Mouse (Mus musculus) limb, embryonic 13.5 days (tissue): Measurements from ENCODE around the gene Jam3. TPM values are rescaled to one million over a fixed set of nuclear protein-coding genes. Genes with fewer than 3 reads are reported as not detected.
"Not testable (repeated sequence)": the region's sequence is repeated elsewhere in the genome, so short reads cannot be mapped to it uniquely, and the experiment has no call there.

ENCODE experiments used
- ATAC-seq: fragments of 200-750 bp; cut with Nextera tagmentation; 2 replicates; pipeline ENCODE4 v1.8.0; 2017; ENCODE audit warnings: low read depth, moderate number of reproducible peaks, moderate TSS enrichment; ENCODE audit not compliant: low FRiP score
- H3K27ac ChIP-seq: fragments of 300-500 bp; sonication (generic); 2 replicates; pipeline ENCODE4 v1.5.1; 2015; ENCODE audit warnings: inconsistent platforms, mild to moderate bottlenecking, moderate library complexity
- H3K27me3 ChIP-seq: fragments of 300-500 bp; sonication (generic); 2 replicates; pipeline ENCODE4 v1.6.1; 2015; ENCODE audit warnings: mild to moderate bottlenecking, inconsistent platforms
- H3K36me3 ChIP-seq: fragments of 300-500 bp; sonication (generic); 2 replicates; pipeline ENCODE4 v1.6.1; 2015; ENCODE audit warnings: inconsistent platforms, mild to moderate bottlenecking, moderate library complexity
- H3K4me1 ChIP-seq: fragments of 300-500 bp; sonication (generic); 2 replicates; pipeline ENCODE4 v1.6.1; 2015; ENCODE audit warnings: inconsistent platforms
- H3K4me2 ChIP-seq: fragments of 300-500 bp; sonication (generic); replicated peaks from 2 replicates; pipeline ENCODE4 v1.6.1; 2015; ENCODE audit warnings: inconsistent platforms, mild to moderate bottlenecking, moderate library complexity
- H3K4me3 ChIP-seq: fragments of 300-500 bp; sonication (generic); 2 replicates; pipeline ENCODE4 v1.5.1; 2015; ENCODE audit warnings: moderate library complexity, mild to moderate bottlenecking, inconsistent platforms
- H3K9ac ChIP-seq: fragments of 300-500 bp; sonication (generic); 2 replicates; pipeline ENCODE4 v1.6.1; 2015; ENCODE audit warnings: mild to moderate bottlenecking, inconsistent platforms
- H3K9me3 ChIP-seq: fragments of 300-500 bp; sonication (generic); 2 replicates; pipeline ENCODE4 v1.6.1; 2016; ENCODE audit warnings: inconsistent platforms
- WGBS: fragments of 180-500 bp; shearing (Covaris S2); methylation state at CpG from one replicate; pipeline ENCODE4 v1.1.7; 2015; 5-methylcytosine and 5-hydroxymethylcytosine counted together
- polyA plus RNA-seq: library from polyadenylated mRNA; unstranded; fragments of >200 nt; fragmentation: Nextera tagmentation; extraction: Ambion mirVana; gene quantifications from 2 replicates; pipeline ENCODE4 v1.2.1, GENCODE M21; 2015

The Jam3 gene
- polyA plus RNA-seq, 1 experiment from 2014 or later = 144 TPM

DNA sequence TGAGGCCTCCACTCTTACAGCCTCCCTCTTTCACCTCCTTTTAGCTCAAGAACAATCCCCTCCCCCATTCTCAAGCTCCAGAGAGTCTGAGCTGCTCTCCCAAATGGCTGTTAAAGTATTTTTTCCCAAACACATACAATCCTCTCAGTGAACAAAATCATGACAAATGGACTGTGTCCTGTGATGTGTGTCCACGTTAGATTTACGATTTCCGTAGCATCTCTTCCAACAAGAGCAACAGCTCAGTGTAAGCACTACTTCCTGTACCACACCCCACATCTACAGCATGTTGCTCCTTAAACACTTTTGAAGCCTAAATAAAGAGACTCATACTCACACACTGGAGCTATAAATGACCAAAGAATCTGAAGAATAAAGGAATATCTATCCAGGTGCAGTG lies 10.4 kb upstream of the Jam3 start:
- no peaks in the 10 kb centered on the region for H3K9me3 ChIP-seq
- H3K4me3 ChIP-seq = no peak overlapping the region
- no peaks in the 10 kb centered on the region for H3K36me3 ChIP-seq
- H3K4me1 ChIP-seq = no peaks in the 10 kb centered on the region
- no peak overlapping the region for H3K4me2 ChIP-seq
- H3K9ac ChIP-seq = no peak overlapping the region
- 84% methylated on average over 3 of the region's 3 CpGs for WGBS
- H3K27ac ChIP-seq = no peak overlapping the region
- H3K27me3 ChIP-seq = no peaks in the 10 kb centered on the region
- ATAC-seq = no peak

DNA sequence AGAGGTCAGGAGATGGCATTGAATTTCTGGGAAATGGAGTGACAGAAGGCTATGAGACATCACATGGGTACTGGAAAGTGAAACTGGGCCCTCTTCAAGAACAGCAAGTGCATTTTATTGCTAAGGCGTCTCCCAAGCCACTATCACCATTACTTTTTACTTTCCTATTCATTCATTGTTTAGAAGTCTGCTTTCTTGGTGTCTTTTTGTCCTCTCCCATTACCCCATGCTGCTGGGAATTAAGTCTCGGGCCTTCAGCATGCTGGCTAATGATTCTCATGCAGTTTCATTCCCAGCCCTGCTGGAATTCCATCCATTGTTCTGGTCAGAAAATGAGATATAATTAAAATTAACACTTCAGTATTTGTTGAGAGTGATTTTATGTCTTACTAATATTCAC lies 9.7 kb upstream of the Jam3 start:
- Histone ChIP-seq H3K27me3 (no peaks in the 10 kb centered on the region), H3K9me3 (no peaks in the 10 kb centered on the region), H3K9ac (no peak overlapping the region), H3K27ac (no peak overlapping the region), H3K4me3 (no peak overlapping the region), H3K4me2 (no peak overlapping the region), H3K36me3 (no peaks in the 10 kb centered on the region), H3K4me1 (no peaks in the 10 kb centered on the region)
- 67% methylated on average over 2 of the region's 2 CpGs for WGBS
- ATAC-seq = no peak

DNA sequence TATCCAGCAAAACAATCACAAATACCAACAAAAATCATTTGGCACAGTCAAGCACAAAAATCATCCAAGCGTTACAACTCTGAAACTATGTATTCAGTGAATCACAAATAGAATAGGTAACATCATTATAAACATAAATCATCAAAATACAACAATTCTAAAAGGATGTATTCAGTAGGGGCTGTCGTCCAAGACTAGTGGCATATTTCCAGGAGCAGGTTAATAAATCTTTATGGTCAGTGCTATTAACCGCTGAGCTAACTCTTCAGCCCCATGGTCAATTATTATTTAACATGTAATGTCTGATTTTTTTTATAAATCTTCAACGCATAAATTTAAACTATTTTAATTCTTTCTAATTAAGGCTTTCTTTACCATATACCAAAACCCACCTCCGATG lies 8.4 kb upstream of the Jam3 start:
- not testable (repeated sequence) for H3K9me3 ChIP-seq, H3K9ac ChIP-seq, ATAC-seq, H3K36me3 ChIP-seq, H3K4me2 ChIP-seq, H3K4me1 ChIP-seq, H3K27ac ChIP-seq, H3K27me3 ChIP-seq, H3K4me3 ChIP-seq
- WGBS = 76% methylated on average over 5 of the region's 5 CpGs

GRCm38 (mm10) chr9:27153861-27154260 lies 1.4 kb downstream of the Jam3 start:
- no peak for ATAC-seq
- Histone ChIP-seq H3K9ac (no peak overlapping the region), H3K9me3 (no peaks in the 10 kb centered on the region), H3K4me2 (peak overlapping the region; percentile 78), H3K27me3 (no peaks in the 10 kb centered on the region; the same call in 1 of the 2 replicates), H3K27ac (no peak overlapping the region; the same call in 1 of the 2 replicates), H3K4me1 (peaks cover 32% of the 10 kb centered on the region), H3K4me3 (peak overlapping the region; percentile 76), H3K36me3 (peaks cover 5% of the 10 kb centered on the region)
- 73% methylated on average over 4 of the region's 4 CpGs for WGBS

DNA sequence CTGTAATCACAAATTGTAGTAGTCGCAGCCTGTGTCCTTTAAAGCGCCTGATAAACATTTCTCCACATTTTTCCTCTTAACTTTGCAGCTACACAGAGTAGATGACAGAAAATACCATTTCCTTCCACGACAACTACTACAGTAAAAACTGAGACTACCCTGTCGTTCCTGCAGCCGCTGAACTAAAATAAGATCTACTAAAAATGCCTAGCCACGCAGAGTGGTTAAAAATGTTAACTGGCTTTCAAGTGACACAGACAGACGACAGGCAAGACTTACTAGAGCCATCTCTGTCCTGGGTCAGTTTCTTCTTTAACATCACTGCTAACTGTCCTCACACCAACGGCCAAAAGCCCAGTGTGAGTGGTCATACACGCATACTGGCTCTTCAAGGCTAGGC lies 5.4 kb downstream of the Jam3 start:
- H3K4me3 ChIP-seq = no peak overlapping the region
- H3K4me1 ChIP-seq = peaks cover 38% of the 10 kb centered on the region
- ATAC-seq = no peak
- H3K27me3 ChIP-seq = no peaks in the 10 kb centered on the region
- H3K9ac ChIP-seq = no peak overlapping the region
- 36% methylated on average over 9 of the region's 9 CpGs for WGBS
- H3K27ac ChIP-seq = no peak overlapping the region
- H3K9me3 ChIP-seq = no peaks in the 10 kb centered on the region
- H3K4me2 ChIP-seq = no peak overlapping the region
- peaks cover 15% of the 10 kb centered on the region for H3K36me3 ChIP-seq

DNA sequence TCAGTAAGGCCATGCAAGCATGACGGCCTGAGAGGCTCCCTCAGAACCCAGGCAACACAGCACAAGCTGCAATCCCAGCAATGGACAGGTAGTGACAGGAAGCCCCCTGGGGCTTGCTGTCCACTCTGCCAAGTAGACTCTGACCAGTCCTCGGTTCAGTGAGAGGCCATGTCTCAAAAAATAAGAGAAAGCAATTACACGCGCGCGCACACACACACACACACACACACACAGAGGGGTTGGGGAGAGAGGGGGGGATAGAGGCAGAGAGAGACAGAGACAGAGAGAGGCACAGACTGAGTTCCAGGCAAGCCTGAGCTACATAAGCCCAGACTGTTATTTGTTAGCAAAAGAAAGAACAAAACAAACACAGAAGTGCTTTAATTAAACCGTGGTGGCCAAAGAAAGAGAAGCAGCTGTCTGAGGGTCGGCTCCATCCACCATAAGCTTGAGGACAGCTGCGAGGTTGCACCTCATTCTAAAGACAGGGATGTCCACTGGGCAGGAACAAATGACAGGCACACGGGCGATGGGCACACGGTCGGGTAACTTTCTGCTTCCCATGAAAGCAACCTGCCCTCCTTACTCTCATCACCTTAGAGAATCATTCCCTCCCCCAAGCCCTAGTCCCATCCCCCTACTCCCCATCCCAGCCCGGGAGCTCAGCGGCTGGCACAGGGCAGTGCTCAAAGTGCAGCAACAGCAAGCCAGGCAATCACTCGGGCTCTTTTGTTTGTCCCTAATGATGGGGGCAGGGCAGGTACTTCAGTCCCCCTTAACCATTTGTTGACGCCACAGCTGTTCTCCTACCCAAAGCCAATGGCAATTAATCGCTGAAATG lies 6.4 kb downstream of the Jam3 start:
- ATAC-seq = peak; percentile 48
- H3K9ac ChIP-seq = peak overlapping the region; percentile 20; the same call in 1 of the 2 replicates
- 0 out of 2 replicates have a peak overlapping the region, but pooled peaks have one; percentile 6 for H3K4me3 ChIP-seq
- H3K9me3 ChIP-seq = no peaks in the 10 kb centered on the region
- H3K4me2 ChIP-seq = peak overlapping the region; percentile 32
- no peaks in the 10 kb centered on the region for H3K27me3 ChIP-seq
- peaks cover 15% of the 10 kb centered on the region for H3K36me3 ChIP-seq
- peaks cover 31% of the 10 kb centered on the region for H3K4me1 ChIP-seq
- WGBS = 27% methylated on average over 18 of the region's 18 CpGs
- peak overlapping the region; percentile 33; the same call in 1 of the 2 replicates for H3K27ac ChIP-seq

GRCm38 (mm10) chr9:27147946-27148345 lies 7.3 kb downstream of the Jam3 start:
- 71% methylated on average over 8 of the region's 8 CpGs for WGBS
- no peaks in the 10 kb centered on the region for H3K27me3 ChIP-seq
- no peak overlapping the region for H3K4me3 ChIP-seq
- H3K4me1 ChIP-seq = peaks cover 29% of the 10 kb centered on the region
- ATAC-seq = no peak
- H3K4me2 ChIP-seq = no peak overlapping the region
- no peaks in the 10 kb centered on the region for H3K9me3 ChIP-seq
- H3K27ac ChIP-seq = no peak overlapping the region
- H3K36me3 ChIP-seq = peaks cover 11% of the 10 kb centered on the region
- H3K9ac ChIP-seq = no peak overlapping the region

- no peaks in the 10 kb centered on the region for H3K27me3 ChIP-seq
- no peak overlapping the region for H3K4me3 ChIP-seq
- H3K9me3 ChIP-seq = no peaks in the 10 kb centered on the region
- 98% methylated on average over 2 of the region's 2 CpGs for WGBS
- H3K4me2 ChIP-seq = no peak overlapping the region
- H3K9ac ChIP-seq = no peak overlapping the region
- ATAC-seq = no peak
- H3K27ac ChIP-seq = no peak overlapping the region
- peaks cover 26% of the 10 kb centered on the region for H3K4me1 ChIP-seq
- peaks cover 19% of the 10 kb centered on the region for H3K36me3 ChIP-seq
Measured at GRCm38 (mm10) chr9:27146826-27147225, 8.4 kb downstream of the Jam3 start.

DNA sequence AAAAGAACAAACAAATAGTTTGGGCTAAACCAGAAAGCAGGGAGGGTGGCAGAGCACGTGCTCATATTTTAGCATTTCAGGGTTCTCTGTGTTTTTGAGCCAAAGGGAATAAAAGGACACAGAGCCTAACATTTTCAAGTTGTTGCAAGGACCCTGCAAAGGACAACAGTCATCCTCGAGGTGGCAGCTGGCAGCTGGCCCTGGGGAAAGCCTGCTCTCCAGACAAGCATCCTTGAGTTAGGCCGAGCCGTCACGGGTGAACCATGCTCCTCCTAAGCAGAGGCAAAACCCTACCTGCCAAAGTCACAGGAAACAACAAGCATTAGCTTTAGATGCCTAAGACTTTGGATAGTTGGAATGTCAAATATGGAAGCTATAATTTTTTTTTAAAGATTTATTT lies 10.2 kb downstream of the Jam3 start:
- Histone ChIP-seq H3K4me2 (no peak overlapping the region), H3K9ac (no peak overlapping the region), H3K4me3 (no peak overlapping the region), H3K27ac (no peak overlapping the region), H3K36me3 (peaks cover 34% of the 10 kb centered on the region), H3K27me3 (no peaks in the 10 kb centered on the region), H3K9me3 (no peaks in the 10 kb centered on the region), H3K4me1 (peaks cover 11% of the 10 kb centered on the region)
- ATAC-seq = no peak
- 78% methylated on average over 5 of the region's 5 CpGs for WGBS

DNA sequence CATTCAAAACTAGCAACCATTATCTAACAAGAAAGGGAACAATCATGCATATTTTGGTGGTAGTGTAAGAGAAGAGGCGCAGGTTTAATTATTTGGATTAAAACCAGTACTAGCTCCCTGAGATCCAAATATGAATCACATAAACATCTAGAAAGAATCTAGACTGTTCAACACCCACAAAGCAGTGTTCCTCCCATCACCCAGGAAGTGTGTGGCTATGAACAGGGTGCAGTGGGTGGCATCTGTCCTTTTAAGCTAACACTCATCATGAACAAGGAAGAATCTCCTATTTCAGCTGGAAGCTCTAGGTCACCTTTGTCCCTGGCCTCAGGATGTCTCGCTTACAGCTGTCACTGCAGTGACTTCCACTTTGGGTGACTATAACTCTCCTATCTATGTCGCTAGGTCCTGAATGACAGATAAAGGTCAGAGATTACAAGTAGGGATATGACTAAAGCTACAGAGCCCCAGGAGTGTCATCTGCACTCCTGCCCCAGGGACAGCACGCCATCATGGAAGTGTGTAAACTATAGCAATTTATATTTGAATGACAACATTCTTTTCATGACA lies 10.9 kb downstream of the Jam3 start:
- no peaks in the 10 kb centered on the region for H3K9me3 ChIP-seq
- H3K27ac ChIP-seq = no peak overlapping the region
- no peak overlapping the region for H3K4me3 ChIP-seq
- H3K36me3 ChIP-seq = peaks cover 35% of the 10 kb centered on the region
- no peak overlapping the region for H3K4me2 ChIP-seq
- H3K4me1 ChIP-seq = peaks cover 10% of the 10 kb centered on the region
- WGBS = 90% methylated on average over 4 of the region's 4 CpGs
- no peaks in the 10 kb centered on the region for H3K27me3 ChIP-seq
- H3K9ac ChIP-seq = no peak overlapping the region
- no peak for ATAC-seq

DNA sequence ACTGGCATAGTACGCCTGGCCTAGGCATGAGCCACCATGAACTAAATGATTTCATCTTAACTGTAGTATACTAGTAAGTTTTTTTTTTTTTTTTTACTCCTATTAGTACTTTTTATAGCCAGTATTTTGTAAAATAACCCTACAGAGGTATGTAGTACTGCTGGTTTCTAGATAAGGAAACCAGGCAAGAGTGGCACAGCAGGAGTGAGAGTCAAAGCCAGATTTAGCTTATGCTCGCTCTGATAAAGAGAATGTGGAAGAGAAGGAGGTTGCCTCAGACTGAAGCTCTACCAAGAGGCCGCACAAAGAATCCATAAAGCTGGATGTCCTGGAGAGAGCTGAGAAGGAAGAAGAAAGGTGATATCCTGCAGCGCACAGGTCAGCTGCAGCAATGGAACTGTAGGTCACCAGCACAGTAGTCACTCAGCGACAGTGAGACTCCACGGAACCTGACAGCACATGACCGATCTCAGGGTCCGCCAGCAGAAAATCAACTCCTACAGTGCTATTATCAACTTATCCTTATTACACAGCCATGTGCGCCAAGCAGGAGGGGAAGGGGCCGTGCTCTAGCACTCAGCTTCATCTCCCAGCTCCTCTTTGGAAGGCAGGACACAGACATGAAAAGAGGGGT lies 14.7 kb downstream of the Jam3 start:
- Histone ChIP-seq H3K9me3 (no peaks in the 10 kb centered on the region), H3K27ac (no peak overlapping the region), H3K4me1 (no peaks in the 10 kb centered on the region), H3K9ac (no peak overlapping the region), H3K4me2 (no peak overlapping the region), H3K4me3 (no peak overlapping the region), H3K36me3 (peaks cover 29% of the 10 kb centered on the region), H3K27me3 (no peaks in the 10 kb centered on the region)
- no peak for ATAC-seq
- 92% methylated on average over 10 of the region's 10 CpGs for WGBS

GRCm38 (mm10) chr9:27136651-27137050 lies 18.6 kb downstream of the Jam3 start:
- Histone ChIP-seq H3K4me2 (no peak overlapping the region), H3K36me3 (peaks cover 19% of the 10 kb centered on the region), H3K27ac (no peak overlapping the region), H3K27me3 (no peaks in the 10 kb centered on the region), H3K9ac (no peak overlapping the region), H3K9me3 (no peaks in the 10 kb centered on the region), H3K4me3 (no peak overlapping the region), H3K4me1 (no peaks in the 10 kb centered on the region)
- no peak for ATAC-seq
- WGBS = 86% methylated on average over 8 of the region's 8 CpGs
